Mouse (Mus musculus) testis, adult 2 months (tissue): ENCODE data around the gene Rpl36al.
A peak's percentile ranks its signal among the peaks of the same experiment; 100 is the strongest.

Experiments used
- CTCF ChIP-seq: fragments of 200-500 bp; IDR thresholded peaks from 2 replicates; pipeline ENCODE4 v1.5.1; 2012; ENCODE audit warnings: low read depth, mild to moderate bottlenecking, inconsistent platforms, low read length, moderate library complexity; ENCODE audit not compliant: control insufficient read depth, insufficient read depth, insufficient replicate concordance
- POLR2A ChIP-seq: fragments of 200-500 bp; IDR thresholded peaks from 2 replicates; pipeline ENCODE4 v1.6.1; 2012; ENCODE audit warnings: low read depth, mild to moderate bottlenecking, inconsistent platforms, low read length, moderate library complexity; ENCODE audit not compliant: control insufficient read depth

DNA sequence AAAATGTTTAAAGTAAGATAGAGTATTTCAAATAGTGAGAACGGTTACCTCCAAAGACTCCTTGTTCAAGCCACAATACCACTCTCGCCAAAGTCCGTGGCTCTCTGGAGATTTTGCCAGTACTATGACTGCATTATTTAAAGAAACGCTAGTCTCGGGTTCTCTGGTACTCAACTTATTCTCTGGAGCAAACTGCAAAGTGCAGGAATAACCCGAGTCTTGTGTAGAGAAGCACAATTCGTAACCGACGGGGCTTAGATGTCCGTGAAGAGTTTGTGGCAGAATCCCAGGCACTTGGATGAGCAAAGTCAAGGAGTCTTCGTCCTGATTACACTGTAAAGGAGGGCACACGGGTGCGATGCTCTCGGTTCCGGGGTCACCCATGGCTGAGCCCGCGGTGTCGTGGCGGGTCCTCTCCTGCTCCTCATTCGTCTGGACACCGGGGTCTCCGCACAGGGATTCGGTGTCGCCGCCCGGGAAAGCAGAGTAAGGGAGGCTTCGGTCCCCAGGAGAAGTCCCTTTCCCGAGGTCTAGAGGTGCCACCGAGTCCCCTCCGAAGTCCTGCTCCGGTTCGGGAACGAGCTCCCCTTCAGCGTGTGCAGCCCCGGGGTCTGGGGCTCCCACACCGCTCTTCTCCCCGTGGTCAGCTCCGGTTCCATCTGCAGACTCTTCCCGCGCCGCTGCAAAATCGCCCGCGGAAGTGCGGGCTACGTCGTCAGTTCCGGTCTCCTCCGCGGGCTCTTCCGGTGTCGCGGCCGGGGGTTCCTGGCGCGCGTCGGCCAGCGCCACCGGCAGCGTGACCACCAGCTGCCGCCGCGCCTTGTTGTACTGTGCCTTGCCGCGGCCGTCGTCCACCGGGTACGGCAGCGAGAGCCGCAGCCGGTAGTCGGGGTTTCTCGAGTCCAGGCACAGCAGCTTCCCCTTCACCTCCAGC, 12.8 kb upstream of the Rpl36al start, which contains the start of gene Gm49383:
- TF ChIP-seq CTCF (no peak), POLR2A (peak; percentile 47; the same call in 1 of the 2 replicates)
